Mouse (Mus musculus): ENCODE data around the gene Mfsd4b2. TPM values are rescaled to one million over a fixed set of nuclear protein-coding genes. Genes with fewer than 3 reads are reported as not detected.

Gene Mfsd4b2
- total and polyA plus RNA-seq, 3 experiments: not detected

- in situ Hi-C loops (cut with MboI; ENCODE audit: low pct_ligation_motif_present, low pct_unique_long_range_greater_than_20kb, low sequenced_read_pairs): no loop called here
- dilution Hi-C loops (cut with MboI; ENCODE audit: extremely low pct_ligation_motif_present, extremely low pct_unique_long_range_greater_than_20kb, low sequenced_read_pairs): no loop called here
- Histone ChIP-seq H3K4me1 (ENCODE audit: control insufficient read depth in 1 of 2, insufficient read depth in 2 of 2) (peaks cover 0 to 3% of the 10 kb centered on the region in 2 experiments; a peak in 1 of 4 replicates), H3K79me2 (replicated peaks; ENCODE audit: control insufficient read depth, extremely low read depth, insufficient read depth, poor library complexity, severe bottlenecking) (no peaks in the 10 kb centered on the region), H3K27me3 (replicated peaks) (no peaks in the 10 kb centered on the region), H3K27ac (ENCODE audit: insufficient read depth, low read depth) (no peak within 1 kb of the TSS), H3K9me3 (replicated peaks; ENCODE audit: low read length) (no peaks in the 10 kb centered on the region), H3K36me3 (replicated peaks in 1 of 2; ENCODE audit: control insufficient read depth in 1 of 2, insufficient read depth in 1 of 2, low read length in 1 of 2) (no peaks in the 10 kb centered on the region), H3K9ac (ENCODE audit: insufficient read depth, low read depth) (no peak within 1 kb of the TSS), H3K4me3 (replicated peaks in 1 of 3; ENCODE audit: low read depth in 2 of 3, low read length in 2 of 3, poor library complexity in 1 of 3) (no peak within 1 kb of the TSS), H3K4me2 (ENCODE audit: insufficient read depth, low read depth, poor library complexity, severe bottlenecking) (no peak within 1 kb of the TSS)
- no peak for DNase-seq (ENCODE audit: extremely low read depth)
- 0 out of 2 replicates have a peak, but pooled peaks have one; percentile 30 for TF ChIP-seq SIN3A (IDR thresholded peaks at IDR 0.05; ENCODE audit: low read length)
- TF ChIP-seq BHLHE40 (IDR thresholded peaks at IDR 0.05; ENCODE audit: low read depth, low read length): peak; percentile 66
- TF ChIP-seq USF2 (conservative IDR thresholded peaks at IDR 0.05; ENCODE audit: low read depth, low read length): no peak; the same call in 1 of the 2 replicates
- TF ChIP-seq USF1 (IDR thresholded peaks at IDR 0.05; ENCODE audit: low read depth, low read length): peak; percentile 47
- no peak for TF ChIP-seq CHD1 (IDR thresholded peaks at IDR 0.05; ENCODE audit: low read depth, low read length)
- TF ChIP-seq MXI1 (IDR thresholded peaks at IDR 0.05; ENCODE audit: low read depth, low read length): 0 out of 2 replicates have a peak, but pooled peaks have one; percentile 35
- no peak for TF ChIP-seq ZMIZ1 (IDR thresholded peaks at IDR 0.05; ENCODE audit: low read depth, low read length)
- peak; percentile 42 for TF ChIP-seq RAD21 (IDR thresholded peaks at IDR 0.05; ENCODE audit: low read depth, low read length)
- peak; percentile 78 for TF ChIP-seq MAX (IDR thresholded peaks at IDR 0.05; ENCODE audit: low read length)
- TF ChIP-seq JUND (conservative IDR thresholded peaks at IDR 0.05; ENCODE audit: low read depth, low read length): no peak
- peak in 1 of 2 experiments; percentile 60; a peak in 2 of 4 replicates for TF ChIP-seq CTCF (conservative IDR thresholded peaks at IDR 0.05 in 1 of 2, IDR thresholded peaks at IDR 0.05 in 1 of 2; ENCODE audit: low read depth in 2 of 2, low read length in 2 of 2)
- peak; percentile 52; the same call in 1 of the 2 replicates for TF ChIP-seq IRF4 (IDR thresholded peaks at IDR 0.05; ENCODE audit: low read depth, low read length)
- peak; percentile 54 for TF ChIP-seq SMC3 (IDR thresholded peaks at IDR 0.05; ENCODE audit: low read depth, low read length)
- no peak for TF ChIP-seq ZKSCAN1 (IDR thresholded peaks at IDR 0.05; ENCODE audit: borderline replicate concordance, low read depth, low read length)
These were observed 33.2 kb upstream of the Mfsd4b2 start, which contains the start of gene Mfsd4b3 for GRCm38 (mm10) chr10:39959761-39960440. Mfsd4b3 (minus strand) TSS chr10:39960153.

GRCm38 (mm10) chr10:39958266-39958665 lies 31.5 kb upstream of the Mfsd4b2 start:
- no peak overlapping the region for H3K27ac ChIP-seq (ENCODE audit: insufficient read depth, low read depth)

More at GRCm38 (mm10) chr10:39958266-39958665, 31.5 kb upstream of the Mfsd4b2 start:
- Histone ChIP-seq H3K36me3 (replicated peaks in 1 of 2; ENCODE audit: control insufficient read depth in 1 of 2, insufficient read depth in 1 of 2, low read length in 1 of 2) (no peaks in the 10 kb centered on the region), H3K79me2 (replicated peaks; ENCODE audit: control insufficient read depth, extremely low read depth, insufficient read depth, poor library complexity, severe bottlenecking) (no peaks in the 10 kb centered on the region), H3K4me2 (ENCODE audit: insufficient read depth, low read depth, poor library complexity, severe bottlenecking) (no peak overlapping the region), H3K4me1 (ENCODE audit: control insufficient read depth in 1 of 2, insufficient read depth in 2 of 2) (peaks cover 0 to 3% of the 10 kb centered on the region in 2 experiments; a peak in 1 of 4 replicates), H3K9ac (ENCODE audit: insufficient read depth, low read depth) (no peak overlapping the region), H3K27me3 (replicated peaks) (no peaks in the 10 kb centered on the region), H3K9me3 (replicated peaks; ENCODE audit: low read length) (no peaks in the 10 kb centered on the region), H3K4me3 (replicated peaks in 1 of 3; ENCODE audit: low read depth in 2 of 3, low read length in 2 of 3, poor library complexity in 1 of 3) (no peak overlapping the region)
- no peak for DNase-seq (ENCODE audit: extremely low read depth)
- in situ Hi-C loops (cut with MboI; ENCODE audit: low pct_ligation_motif_present, low pct_unique_long_range_greater_than_20kb, low sequenced_read_pairs): no loop called here
- dilution Hi-C loops (cut with MboI; ENCODE audit: extremely low pct_ligation_motif_present, extremely low pct_unique_long_range_greater_than_20kb, low sequenced_read_pairs): no loop called here
- TF ChIP-seq RAD21 (IDR thresholded peaks at IDR 0.05; ENCODE audit: low read depth, low read length) (peak; percentile 66), CTCF (conservative IDR thresholded peaks at IDR 0.05 in 1 of 2, IDR thresholded peaks at IDR 0.05 in 1 of 2; ENCODE audit: low read depth in 2 of 2, low read length in 2 of 2) (peak in 1 of 2 experiments; percentile 69; a peak in 2 of 4 replicates), SMC3 (IDR thresholded peaks at IDR 0.05; ENCODE audit: low read depth, low read length) (peak; percentile 15; the same call in 1 of the 2 replicates), CHD2 (IDR thresholded peaks at IDR 0.05; ENCODE audit: low read length) (no peak), SIN3A (IDR thresholded peaks at IDR 0.05; ENCODE audit: low read length) (no peak), KAT2A (IDR thresholded peaks at IDR 0.05; ENCODE audit: insufficient replicate concordance, low read length) (no peak), USF1 (IDR thresholded peaks at IDR 0.05; ENCODE audit: low read depth, low read length) (no peak), E2F4 (IDR thresholded peaks at IDR 0.05; ENCODE audit: insufficient replicate concordance, low read depth, low read length) (no peak), USF2 (conservative IDR thresholded peaks at IDR 0.05; ENCODE audit: low read depth, low read length) (no peak), JUND (conservative IDR thresholded peaks at IDR 0.05; ENCODE audit: low read depth, low read length) (no peak), PAX5 (IDR thresholded peaks at IDR 0.05; ENCODE audit: low read length) (no peak), NELFE (IDR thresholded peaks at IDR 0.05; ENCODE audit: low read depth, low read length) (no peak), ZKSCAN1 (IDR thresholded peaks at IDR 0.05; ENCODE audit: borderline replicate concordance, low read depth, low read length) (no peak)

Data from CH12.LX (cell line).